Mouse (Mus musculus) liver, embryonic 16.5 days (tissue): Measurements from ENCODE around the gene Nin. TPM values are rescaled to one million over a fixed set of nuclear protein-coding genes. Genes with fewer than 3 reads are reported as not detected.

ENCODE experiments used
- ATAC-seq: fragments of 200-750 bp; cut with Nextera tagmentation; 2 replicates; pipeline ENCODE4 v1.8.0; 2017; ENCODE audit warnings: low read depth, mild to moderate bottlenecking, moderate number of reproducible peaks, moderate library complexity
- H3K27ac ChIP-seq: fragments of 300-500 bp; sonication (generic); 2 replicates; pipeline ENCODE4 v1.5.1; 2014; ENCODE audit warnings: mild to moderate bottlenecking, low read length
- H3K27me3 ChIP-seq: fragments of 300-500 bp; sonication (generic); 2 replicates; pipeline ENCODE4 v1.6.1; 2014; ENCODE audit warnings: low read depth, low read length, mixed read lengths; ENCODE audit not compliant: control insufficient read depth, insufficient read depth
- H3K36me3 ChIP-seq: fragments of 300-500 bp; sonication (generic); 2 replicates; pipeline ENCODE4 v1.6.1; 2014; ENCODE audit warnings: mild to moderate bottlenecking; ENCODE audit not compliant: control insufficient read depth, insufficient read depth
- H3K4me1 ChIP-seq: fragments of 300-500 bp; sonication (generic); 2 replicates; pipeline ENCODE4 v1.6.1; 2014; ENCODE audit warnings: low read depth, low read length, mixed read lengths; ENCODE audit not compliant: control insufficient read depth
- H3K4me2 ChIP-seq: fragments of 300-500 bp; sonication (generic); 2 replicates; pipeline ENCODE4 v1.6.1; 2014; ENCODE audit warnings: low read depth, low read length, mixed read lengths
- H3K4me3 ChIP-seq: fragments of 300-500 bp; sonication (generic); 2 replicates; pipeline ENCODE4 v1.5.1; 2014; ENCODE audit warnings: low read depth, mild to moderate bottlenecking, low read length
- H3K9ac ChIP-seq: fragments of 300-500 bp; sonication (generic); 2 replicates; pipeline ENCODE4 v1.6.1; 2014; ENCODE audit warnings: low read depth, low read length
- H3K9me3 ChIP-seq: fragments of 300-500 bp; sonication (generic); replicated peaks from 2 replicates; pipeline ENCODE4 v1.6.1; 2016; ENCODE audit warnings: low read length; ENCODE audit not compliant: control insufficient read depth
- WGBS: fragments of 180-500 bp; shearing (Covaris S2); extraction: QIAGEN DNeasy Blood & Tissue Kit; methylation state at CpG from one replicate; pipeline ENCODE4 v1.1.7; 2014; ENCODE audit not compliant: insufficient replicate concordance; 5-methylcytosine and 5-hydroxymethylcytosine counted together
- polyA plus RNA-seq: library from polyadenylated mRNA; unstranded; fragments of >200 nt; fragmentation: Nextera tagmentation; extraction: Ambion mirVana; gene quantifications from 2 replicates; pipeline ENCODE4 v1.2.1, GENCODE M21; 2015

Gene Nin
- polyA plus RNA-seq, 1 experiment from 2014 or later: 3.1 TPM

DNA sequence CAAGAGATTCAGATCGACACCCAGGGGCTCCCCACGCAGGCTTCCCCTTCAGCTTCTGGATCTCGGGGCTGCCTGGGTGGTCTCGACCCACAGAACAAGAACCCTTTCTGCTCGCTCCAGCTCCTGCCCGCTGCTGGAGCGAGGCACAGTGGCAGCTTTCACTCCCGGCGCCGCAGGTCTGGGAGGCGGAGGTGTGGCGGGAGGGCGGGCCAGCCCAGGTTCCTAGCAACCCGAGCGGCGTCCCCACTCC lies 2.5 kb downstream of the Nin start:
- Histone ChIP-seq H3K36me3 (no peaks in the 10 kb centered on the region), H3K27me3 (peaks cover 27% of the 10 kb centered on the region), H3K27ac (peak overlapping the region; percentile 61), H3K4me1 (peaks cover 19% of the 10 kb centered on the region), H3K9ac (peak overlapping the region; percentile 68), H3K4me3 (peak overlapping the region; percentile 72), H3K4me2 (peak overlapping the region; percentile 94), H3K9me3 (no peaks in the 10 kb centered on the region)
- peak; percentile 33; the same call in 1 of the 2 replicates for ATAC-seq
- WGBS: 0% methylated on average over 16 of the region's 16 CpGs

DNA sequence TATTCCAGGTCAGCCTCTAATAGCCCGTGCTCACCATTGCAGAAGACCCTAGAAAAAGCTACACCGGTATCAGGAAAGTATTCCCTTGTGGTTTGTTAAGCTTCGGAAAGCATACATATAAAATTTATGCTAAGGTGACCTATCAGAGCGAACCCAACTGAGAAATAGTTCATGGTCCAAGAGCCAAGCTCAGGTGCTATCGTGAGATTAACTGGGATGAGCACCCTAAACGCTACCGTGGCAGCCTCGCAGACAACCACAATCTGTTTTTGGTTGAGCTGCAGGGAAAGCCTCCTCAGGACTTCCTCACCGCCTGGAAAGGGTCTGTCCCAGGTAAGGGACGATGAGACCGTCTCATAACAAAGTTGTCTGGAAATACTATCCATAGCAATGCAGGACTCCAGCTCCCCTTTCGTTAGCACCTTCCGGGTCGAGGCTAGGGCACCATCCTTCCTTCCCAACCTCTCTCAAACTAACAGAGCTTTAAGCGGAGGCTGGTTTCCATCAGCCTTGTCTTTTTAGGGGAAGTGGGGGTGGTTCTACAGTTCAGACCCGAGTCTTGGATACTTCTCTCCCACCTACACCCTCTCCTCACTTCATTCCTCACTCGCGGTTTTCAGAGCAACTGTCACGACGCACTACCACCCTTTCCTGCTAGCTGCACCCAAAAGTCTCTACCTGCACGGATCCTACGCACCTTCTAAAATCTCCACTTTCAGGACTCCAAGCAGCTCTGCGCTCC lies 3.0 kb downstream of the Nin start:
- WGBS: 8% methylated on average over 23 of the region's 23 CpGs
- Histone ChIP-seq H3K36me3 (no peaks in the 10 kb centered on the region), H3K4me3 (peak overlapping the region; percentile 72), H3K9ac (peak overlapping the region; percentile 68), H3K27me3 (peaks cover 27% of the 10 kb centered on the region), H3K4me1 (peaks cover 19% of the 10 kb centered on the region), H3K9me3 (no peaks in the 10 kb centered on the region), H3K27ac (peak overlapping the region; percentile 61), H3K4me2 (peak overlapping the region; percentile 94)
- ATAC-seq: no peak

DNA sequence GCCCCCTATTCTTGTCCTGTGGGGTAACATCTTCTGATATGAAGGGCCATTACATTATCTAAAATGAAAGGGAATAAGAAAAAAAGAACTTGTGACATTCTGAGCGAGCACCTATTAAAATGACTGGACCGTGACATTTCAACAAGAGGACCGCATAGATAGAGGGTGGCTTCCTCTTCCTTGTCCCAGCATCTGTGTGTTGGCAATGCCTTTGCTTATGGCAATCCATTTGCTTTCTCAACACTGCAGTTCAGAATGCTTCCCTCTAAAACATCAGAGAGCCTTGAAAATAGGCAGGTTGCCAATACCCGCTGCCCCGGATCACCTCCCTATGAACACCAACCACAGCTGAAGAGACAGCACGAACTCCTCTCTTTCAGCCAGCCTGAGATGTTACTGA lies 3.6 kb downstream of the Nin start:
- Histone ChIP-seq H3K4me1 (peaks cover 19% of the 10 kb centered on the region), H3K4me2 (peak overlapping the region; percentile 94), H3K9me3 (no peaks in the 10 kb centered on the region), H3K27me3 (peaks cover 27% of the 10 kb centered on the region), H3K9ac (no peak overlapping the region), H3K36me3 (no peaks in the 10 kb centered on the region), H3K4me3 (peak overlapping the region; percentile 72), H3K27ac (no peak overlapping the region)
- no peak for ATAC-seq
- WGBS: 50% methylated on average over 6 of the region's 6 CpGs

DNA sequence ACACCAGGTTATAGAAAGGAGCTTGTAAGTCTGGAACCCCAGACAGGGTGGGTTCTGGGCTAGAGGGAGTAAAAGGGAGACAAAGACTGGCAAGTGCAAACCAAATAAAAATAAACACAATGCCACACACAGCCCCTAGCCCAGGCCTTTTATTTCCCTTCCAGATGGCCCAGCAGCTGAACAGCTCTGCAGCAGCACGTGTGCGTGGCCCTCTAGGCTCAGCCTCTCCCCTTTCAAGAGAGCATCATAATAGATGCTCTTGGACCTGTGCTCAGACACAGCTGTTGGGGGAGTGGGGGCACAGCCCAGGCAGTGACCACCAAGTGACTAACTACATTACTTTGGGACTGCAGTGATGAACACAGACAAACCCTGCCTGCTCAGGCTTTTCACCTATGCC lies 5.4 kb downstream of the Nin start:
- Histone ChIP-seq H3K4me1 (peaks cover 19% of the 10 kb centered on the region), H3K36me3 (no peaks in the 10 kb centered on the region), H3K27ac (no peak overlapping the region), H3K9ac (no peak overlapping the region), H3K27me3 (peaks cover 27% of the 10 kb centered on the region), H3K4me3 (no peak overlapping the region), H3K9me3 (no peaks in the 10 kb centered on the region), H3K4me2 (no peak overlapping the region)
- no peak for ATAC-seq
- 61% methylated on average over 2 of the region's 2 CpGs for WGBS

DNA sequence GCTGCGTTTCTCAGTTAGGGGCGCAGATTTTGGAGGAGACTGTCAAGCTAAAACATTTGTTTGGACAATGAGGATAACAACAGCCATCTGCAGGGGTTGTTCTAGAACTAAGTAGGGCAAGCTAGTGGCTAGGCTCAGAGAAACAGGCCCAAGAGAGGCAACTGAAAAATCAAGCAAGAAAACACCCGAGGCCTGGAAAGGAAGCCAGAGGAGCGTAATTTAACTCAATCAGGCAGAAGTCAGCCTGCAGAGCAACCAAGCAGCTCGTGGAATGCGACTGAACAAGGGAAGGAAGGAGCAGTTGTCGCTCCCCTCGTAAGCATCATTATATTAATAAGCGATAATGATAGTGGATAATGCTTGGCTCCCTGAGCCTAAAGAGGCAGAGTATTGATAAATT lies 7.0 kb downstream of the Nin start:
- Histone ChIP-seq H3K4me2 (no peak overlapping the region), H3K4me3 (no peak overlapping the region)
- 70% methylated on average over 9 of the region's 9 CpGs for WGBS

DNA sequence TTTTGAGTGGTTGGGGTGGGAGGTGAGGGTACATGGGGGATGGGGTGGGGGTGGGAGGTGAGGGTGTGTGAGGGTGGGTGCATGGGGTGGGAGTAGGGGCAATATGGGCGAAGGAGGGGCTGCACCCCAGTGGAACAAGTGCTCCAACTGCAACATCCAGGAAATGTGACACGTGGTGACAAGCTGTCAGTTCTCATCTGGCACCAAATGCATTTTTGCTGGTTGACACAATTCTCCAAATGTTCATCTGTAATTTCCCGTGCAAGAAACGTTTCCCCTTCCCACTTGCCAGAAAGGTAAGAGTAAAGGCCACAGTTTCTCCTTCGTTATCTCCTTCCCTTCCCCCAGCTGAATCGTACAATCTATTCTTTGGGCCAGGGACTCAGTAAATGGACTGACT lies 7.6 kb downstream of the Nin start:
- no peak overlapping the region for H3K4me3 ChIP-seq

More for the DNA sequence above, 7.0 kb downstream of the Nin start:
- H3K36me3 ChIP-seq: no peaks in the 10 kb centered on the region
- no peak overlapping the region for H3K9ac ChIP-seq
- peaks cover 14% of the 10 kb centered on the region for H3K27me3 ChIP-seq
- peaks cover 14% of the 10 kb centered on the region for H3K4me1 ChIP-seq
- ATAC-seq: no peak
- no peak overlapping the region for H3K27ac ChIP-seq
- no peaks in the 10 kb centered on the region for H3K9me3 ChIP-seq

DNA sequence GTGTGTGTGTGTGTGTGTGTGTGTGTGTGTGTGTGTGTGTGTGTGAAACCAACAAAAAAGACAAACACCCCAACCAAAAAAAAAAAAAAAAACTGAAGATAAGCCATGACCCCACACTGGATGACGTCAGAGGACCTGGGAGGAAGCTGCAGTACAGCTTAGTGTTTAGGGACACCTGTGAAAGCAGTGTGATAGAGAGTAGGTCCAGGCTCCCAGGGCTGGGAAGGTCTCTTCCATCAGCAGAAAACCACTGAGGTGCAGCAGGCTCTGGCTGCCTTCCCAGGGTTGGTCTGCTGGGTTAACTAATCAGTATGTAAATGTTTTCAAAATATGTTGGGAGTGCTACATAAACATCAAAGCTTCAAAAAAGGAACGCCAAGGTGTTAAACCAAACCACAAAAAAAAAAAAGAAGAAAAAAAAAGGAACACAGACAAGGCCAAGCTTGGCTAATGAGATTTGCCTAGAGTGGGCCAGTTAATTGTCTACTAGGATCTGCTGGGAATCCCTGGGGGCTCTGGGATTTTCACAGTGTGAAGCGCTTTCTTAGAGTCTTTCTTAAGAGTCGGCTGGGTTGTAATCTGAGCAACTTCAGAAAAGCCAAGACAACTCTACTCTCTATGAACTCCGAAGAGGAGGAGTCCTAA lies 8.6 kb downstream of the Nin start:
- Histone ChIP-seq H3K4me1 (peaks cover 1% of the 10 kb centered on the region; the same call in 1 of the 2 replicates), H3K4me2 (no peak overlapping the region), H3K9me3 (no peaks in the 10 kb centered on the region), H3K4me3 (no peak overlapping the region), H3K27me3 (no peaks in the 10 kb centered on the region; the same call in 1 of the 2 replicates), H3K9ac (no peak overlapping the region), H3K27ac (no peak overlapping the region), H3K36me3 (no peaks in the 10 kb centered on the region)
- 51% methylated on average over 5 of the region's 5 CpGs for WGBS
- ATAC-seq: no peak

More for the DNA sequence above, 7.6 kb downstream of the Nin start:
- no peak overlapping the region for H3K9ac ChIP-seq
- H3K27me3 ChIP-seq: peaks cover 9% of the 10 kb centered on the region
- H3K4me2 ChIP-seq: no peak overlapping the region
- H3K4me1 ChIP-seq: peaks cover 11% of the 10 kb centered on the region
- no peak for ATAC-seq
- no peaks in the 10 kb centered on the region for H3K36me3 ChIP-seq
- no peaks in the 10 kb centered on the region for H3K9me3 ChIP-seq
- WGBS: 49% methylated on average over 6 of the region's 6 CpGs
- no peak overlapping the region for H3K27ac ChIP-seq

DNA sequence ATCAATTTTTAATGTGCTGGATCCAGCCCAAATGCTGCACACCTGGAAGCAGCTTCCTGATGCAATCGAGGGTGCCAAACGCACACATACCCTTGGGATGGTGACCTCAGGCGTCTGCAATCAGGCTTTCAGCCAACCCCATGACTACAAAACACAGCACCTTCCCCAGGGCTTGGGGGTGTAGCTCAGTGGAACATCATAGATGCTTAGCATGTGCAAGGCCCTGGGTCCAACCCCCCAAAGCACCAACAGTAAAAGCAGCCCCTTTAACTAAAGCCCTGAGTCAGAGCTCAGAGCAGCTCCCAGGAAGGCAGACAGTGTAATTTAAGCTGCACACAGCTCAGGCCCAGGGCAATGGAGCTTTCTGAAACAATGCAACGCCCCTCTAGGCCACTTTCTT lies 9.3 kb downstream of the Nin start:
- Histone ChIP-seq H3K27me3 (no peaks in the 10 kb centered on the region), H3K4me2 (no peak overlapping the region), H3K36me3 (no peaks in the 10 kb centered on the region), H3K9ac (no peak overlapping the region), H3K4me1 (no peaks in the 10 kb centered on the region), H3K9me3 (no peaks in the 10 kb centered on the region), H3K27ac (no peak overlapping the region), H3K4me3 (no peak overlapping the region)
- WGBS: 67% methylated on average over 4 of the region's 4 CpGs
- ATAC-seq: no peak

DNA sequence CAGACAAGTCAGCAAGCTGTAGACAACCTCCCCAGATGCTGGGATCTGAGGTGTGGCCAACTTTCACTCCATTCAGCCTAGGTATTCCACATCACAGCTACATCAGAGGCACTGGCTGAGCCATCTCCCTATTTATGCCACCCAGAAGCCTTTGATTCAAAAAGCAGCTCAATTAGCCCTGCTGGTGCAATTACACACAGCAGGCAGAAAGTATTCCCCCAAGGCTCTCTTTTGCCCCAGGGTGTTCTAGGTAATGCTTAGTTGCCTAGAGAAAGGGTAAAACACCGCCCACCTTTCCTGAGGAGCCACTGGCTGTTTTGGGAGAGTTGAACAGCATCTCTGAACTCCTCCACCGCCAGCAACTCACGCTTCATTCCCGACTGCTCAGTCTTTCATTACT lies 10.3 kb downstream of the Nin start:
- ATAC-seq: no peak
- H3K4me2 ChIP-seq: no peak overlapping the region
- H3K9ac ChIP-seq: no peak overlapping the region
- no peaks in the 10 kb centered on the region for H3K36me3 ChIP-seq
- H3K4me3 ChIP-seq: no peak overlapping the region
- no peaks in the 10 kb centered on the region for H3K9me3 ChIP-seq
- H3K27me3 ChIP-seq: no peaks in the 10 kb centered on the region
- no peak overlapping the region for H3K27ac ChIP-seq
- WGBS: 67% methylated on average over 4 of the region's 4 CpGs
- no peaks in the 10 kb centered on the region for H3K4me1 ChIP-seq
